Mouse (Mus musculus): ENCODE measurements around the gene Ap1g1.

DNA sequence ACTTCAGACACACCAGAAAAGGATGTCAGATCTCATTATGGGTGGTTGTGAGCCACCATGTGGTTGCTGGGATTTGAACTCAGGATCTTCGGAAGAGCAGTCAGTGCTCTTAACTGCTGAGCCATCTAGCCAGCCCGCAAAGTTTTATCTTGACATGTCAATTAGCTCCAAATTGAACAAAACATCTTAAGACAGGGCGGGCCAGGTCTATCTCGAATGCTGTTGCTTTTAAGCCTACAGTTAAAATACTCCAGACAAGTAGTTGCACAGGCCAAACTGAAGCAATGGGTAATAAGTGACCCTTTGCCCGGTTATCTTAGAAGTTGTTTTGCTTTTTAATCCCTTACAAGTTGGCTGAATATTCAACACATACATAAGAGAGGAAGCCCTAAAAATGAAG, 88.3 kb downstream of the Ap1g1 start:
- TF ChIP-seq CTCF (IDR thresholded peaks at IDR 0.05; ENCODE audit: low read depth, low read length) (no peak), POLR2A (IDR thresholded peaks at IDR 0.05; ENCODE audit: borderline replicate concordance, low read depth, low read length) (no peak)
